Mouse (Mus musculus) lung, adult 2 months (tissue): ENCODE results near the gene Rinl.

ENCODE experiments used
- CTCF ChIP-seq: fragments of 200-500 bp; IDR thresholded peaks from 2 replicates; pipeline ENCODE4 v1.5.1; 2011; ENCODE audit warnings: mild to moderate bottlenecking, low read length, control low read depth; ENCODE audit not compliant: insufficient read depth
- POLR2A ChIP-seq: fragments of 200-500 bp; IDR thresholded peaks from 2 replicates; pipeline ENCODE4 v1.6.1; 2011; ENCODE audit warnings: low read depth, mild to moderate bottlenecking, control low read depth, low read length, borderline replicate concordance; ENCODE audit errors: extremely low read depth

DNA sequence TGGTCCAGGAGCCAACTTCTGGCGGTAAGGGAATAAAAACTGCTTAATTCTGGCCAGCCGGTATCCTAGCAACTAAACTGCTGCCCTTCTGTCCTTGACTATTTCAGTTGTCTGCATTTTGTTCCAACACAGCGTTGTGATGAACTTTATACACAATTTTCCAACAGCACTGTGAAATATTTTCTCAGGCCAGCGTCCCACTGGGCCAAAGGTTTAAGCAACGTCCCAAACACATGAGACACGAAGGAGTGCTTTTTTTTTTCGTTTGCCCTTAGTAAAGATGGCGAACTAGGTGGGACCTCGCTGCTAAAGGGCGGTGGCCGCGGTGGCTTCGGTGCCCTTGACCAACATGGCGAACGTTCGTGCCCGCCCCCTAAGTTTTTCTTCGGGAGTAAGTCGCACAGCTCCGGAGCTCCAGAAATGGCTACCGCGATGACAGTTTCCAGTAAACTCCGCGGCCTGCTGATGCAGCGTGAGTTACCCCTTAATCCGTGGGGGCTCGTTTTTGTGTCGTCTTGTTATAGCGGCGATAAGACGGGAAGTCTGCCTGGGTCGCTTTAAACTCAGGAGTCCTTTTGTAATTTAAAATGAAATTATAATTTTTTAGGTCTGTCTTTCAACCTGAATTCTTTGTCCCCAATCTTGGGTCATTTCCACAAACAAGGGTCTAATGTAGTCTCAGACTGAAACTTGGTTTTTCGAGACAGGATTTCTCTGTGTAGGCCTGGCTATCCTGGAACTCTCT, 36.3 kb downstream of the Rinl start, which contains the start of gene Ech1:
- no peak for TF ChIP-seq CTCF
- TF ChIP-seq POLR2A: peak; percentile 82; the same call in 1 of the 2 replicates
